Mouse (Mus musculus) layer of hippocampus, adult 18-20 months (tissue): ENCODE measurements around the gene Otx1. TPM values are rescaled to one million over a fixed set of nuclear protein-coding genes. Genes with fewer than 3 reads are reported as not detected.

ENCODE experiments used
- DNase-seq, 2 experiments: peaks; one replicate each; pipeline ENCODE4 v3.0.0; 2022; ENCODE audit warnings: low spot score in 2 of 2
- total RNA-seq, 2 experiments: library from RNA; stranded (reverse); gene quantifications; 2 replicates each; pipeline ENCODE4 v1.2.3; 2021

The Otx1 gene
- total RNA-seq, 2 experiments from 2014 or later: 3.2 to 4.6 TPM

DNA sequence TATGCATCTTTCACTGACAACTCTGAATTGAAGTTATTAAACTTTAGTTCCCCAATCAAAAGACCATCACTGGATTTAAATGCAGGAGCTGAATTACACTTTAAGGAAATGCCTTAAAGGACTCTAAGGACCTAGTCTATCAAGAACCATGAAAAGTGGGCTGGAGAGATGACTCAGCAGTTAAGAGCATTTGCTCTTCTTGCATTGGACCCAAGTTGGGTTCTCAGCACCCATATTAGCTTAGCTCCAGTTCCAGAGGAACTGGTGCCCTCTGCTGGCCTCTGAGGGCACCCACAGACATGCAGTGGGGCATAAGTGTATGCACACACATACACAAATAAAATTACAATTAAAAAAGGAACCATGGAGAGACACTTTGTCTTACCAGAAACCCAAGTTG is 52.6 kb downstream of the Otx1 start:
- no peak for DNase-seq
